Mouse (Mus musculus) frontal cortex, postnatal 36 days (tissue): Measurements from ENCODE around the gene Yy2.
A peak's percentile ranks its signal among the peaks of the same experiment; 100 is the strongest.

Experiments
- DNase-seq, 2 experiments: peaks; one replicate each; pipeline ENCODE4 v3.0.0; 2022; ENCODE audit warnings: low spot score in 2 of 2

The Yy2 gene

DNA sequence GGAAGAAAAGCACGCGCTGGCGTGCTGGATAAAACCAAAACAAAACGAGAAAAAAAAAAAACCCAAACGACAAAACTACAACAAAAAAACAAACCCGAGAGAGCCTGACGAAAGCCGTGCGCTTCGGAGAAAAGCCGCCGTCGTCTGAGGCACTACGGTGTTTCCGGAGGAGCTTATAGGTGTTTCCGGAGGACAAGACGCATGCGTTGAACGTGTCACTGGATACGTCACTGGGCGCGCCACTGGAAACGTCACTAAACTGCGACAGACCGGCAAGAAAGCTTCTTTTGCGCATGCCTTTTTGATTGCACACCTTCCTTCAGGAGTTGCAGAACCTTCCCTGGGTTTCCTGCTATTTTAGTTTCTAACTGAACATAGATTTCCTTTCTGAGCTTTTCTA is at the start of gene Yy2:
Gene Yy2 (minus strand): TSS at position 146 of the 400 bp plus-strand sequence.
- no peak for DNase-seq

DNA sequence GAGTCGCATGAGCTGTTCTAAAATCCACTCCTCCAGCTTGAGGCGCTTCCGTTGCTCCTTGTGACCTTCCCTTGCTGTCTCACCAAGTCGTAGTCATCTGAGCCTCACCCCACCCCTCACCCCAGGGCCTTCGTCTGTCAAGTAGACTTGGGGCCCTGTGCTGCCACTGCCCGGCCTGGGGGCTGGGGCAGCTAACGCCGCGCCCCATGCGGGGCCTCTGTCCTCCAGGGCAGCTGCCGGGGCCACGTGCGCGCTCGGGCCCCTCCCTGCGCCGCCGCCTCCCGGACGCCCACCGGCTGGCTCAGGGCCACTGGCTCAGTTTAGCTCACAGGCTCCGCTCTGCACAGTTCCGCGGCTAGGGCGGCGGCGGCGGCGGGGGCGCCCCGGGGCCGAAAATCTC is 44.1 kb upstream of the Yy2 start:
- peak; percentile 11 to 26 for DNase-seq

DNA sequence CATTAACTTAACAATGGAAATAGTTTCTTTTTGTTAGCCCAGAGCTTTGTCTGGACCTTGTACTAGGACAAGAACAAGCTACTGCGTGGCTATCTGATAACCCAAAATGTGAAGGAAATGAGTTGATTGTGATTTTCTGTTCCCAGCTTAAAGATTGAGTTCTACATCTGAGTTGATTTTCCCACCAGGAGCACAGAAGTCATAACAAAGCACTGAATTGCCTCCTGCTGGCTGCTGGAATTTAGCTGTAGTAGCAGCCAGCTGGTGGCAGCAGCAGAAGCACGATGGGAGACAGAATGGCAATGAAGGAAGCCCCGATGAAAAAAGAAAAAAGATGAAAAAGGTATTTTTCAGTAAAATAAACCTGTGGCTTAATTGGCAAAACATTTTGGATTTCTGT is 32.7 kb upstream of the Yy2 start:
- peak in 1 of 2 experiments; percentile 18 for DNase-seq

DNA sequence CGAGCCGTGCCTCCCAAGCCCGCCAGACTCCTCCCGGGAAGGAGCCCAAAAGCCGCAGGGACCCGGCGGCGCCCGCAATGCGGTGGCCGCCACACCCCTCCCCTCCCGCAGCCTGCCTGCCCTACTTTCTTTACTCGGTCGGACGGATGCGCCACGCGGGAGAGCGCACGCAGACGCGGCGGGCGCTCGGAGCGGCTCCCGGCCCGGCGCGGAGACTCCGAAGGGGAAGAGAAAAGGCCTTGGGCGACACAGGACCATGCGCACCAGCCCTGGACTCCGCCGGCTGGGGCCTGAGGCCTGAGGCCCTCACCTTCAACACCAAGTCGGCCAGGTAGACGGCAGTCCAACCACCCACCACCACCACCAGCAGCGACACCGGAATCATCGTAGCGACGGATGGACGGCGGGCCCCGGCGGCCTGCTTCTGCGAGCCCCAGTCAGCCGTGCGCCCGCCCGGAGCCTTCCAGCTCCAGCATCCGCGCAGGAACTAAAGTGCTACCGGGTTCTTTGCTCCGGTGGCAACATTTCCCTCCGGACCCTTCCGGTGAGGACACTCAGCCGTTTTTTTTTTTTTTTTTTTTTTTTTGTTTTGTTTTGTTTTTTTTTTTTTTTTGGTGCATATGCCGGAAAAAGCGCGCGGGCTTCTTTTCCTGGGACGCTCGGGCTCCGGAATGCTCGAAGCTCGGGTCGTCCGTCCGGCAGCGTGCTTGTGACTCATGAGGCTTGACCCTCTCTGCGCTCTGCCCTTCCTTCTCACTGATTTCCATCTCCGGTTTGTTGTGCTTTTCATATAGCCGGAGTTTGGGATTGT is 29.6 kb upstream of the Yy2 start, which contains the start of gene Mbtps2:
Gene Mbtps2 (minus strand): TSS at position 530 of the 811 bp plus-strand sequence.
- peak; percentile 47 to 51 for DNase-seq

DNA sequence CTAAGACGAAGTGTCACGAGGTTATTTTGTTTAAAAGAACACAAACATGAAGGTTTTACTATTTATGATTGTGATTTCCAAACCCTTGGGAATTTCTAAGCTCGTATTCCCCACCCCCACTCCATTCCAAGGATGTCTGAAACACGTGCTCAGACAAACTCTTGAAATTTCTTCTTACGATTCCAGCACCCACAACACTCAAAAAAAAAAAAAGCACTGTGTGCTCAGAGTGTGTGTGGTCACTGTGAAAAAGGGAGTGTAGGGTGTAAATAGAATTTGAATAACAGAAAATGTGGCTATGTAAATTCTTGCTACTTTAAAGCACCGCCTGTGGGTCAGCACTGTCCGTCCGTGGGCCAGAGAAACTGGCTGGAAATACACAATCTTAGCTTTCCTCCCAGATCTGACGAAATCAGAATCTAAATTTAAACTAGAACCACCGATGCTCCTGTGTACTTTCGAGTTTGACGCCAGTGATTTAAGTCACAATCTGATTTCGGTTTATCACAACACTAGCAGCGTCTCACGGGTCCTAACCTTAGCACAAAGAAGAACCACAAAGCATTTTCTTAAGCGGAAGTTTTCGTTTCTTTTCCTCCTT is 28.9 kb upstream of the Yy2 start:
- DNase-seq = peak in 1 of 2 experiments; percentile 9

DNA sequence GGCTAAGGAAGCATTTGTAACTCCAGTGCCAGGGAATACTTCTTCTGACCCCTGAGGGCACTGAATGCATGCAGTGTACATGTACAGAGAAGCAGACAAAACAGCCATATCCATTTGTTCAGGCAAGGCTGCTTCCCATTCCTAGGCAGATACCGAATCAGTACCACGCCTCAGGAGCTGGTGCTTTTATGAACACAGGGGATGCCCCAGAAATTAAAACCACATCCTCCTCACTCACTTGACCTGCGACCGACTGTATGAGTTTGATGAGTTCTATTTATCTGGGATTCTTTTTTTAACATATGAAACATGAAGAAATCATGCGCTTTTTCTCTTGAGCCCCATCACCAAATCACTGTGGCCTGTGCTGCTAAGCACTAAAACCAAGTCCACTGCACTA is 28.0 kb upstream of the Yy2 start:
- DNase-seq = no peak

DNA sequence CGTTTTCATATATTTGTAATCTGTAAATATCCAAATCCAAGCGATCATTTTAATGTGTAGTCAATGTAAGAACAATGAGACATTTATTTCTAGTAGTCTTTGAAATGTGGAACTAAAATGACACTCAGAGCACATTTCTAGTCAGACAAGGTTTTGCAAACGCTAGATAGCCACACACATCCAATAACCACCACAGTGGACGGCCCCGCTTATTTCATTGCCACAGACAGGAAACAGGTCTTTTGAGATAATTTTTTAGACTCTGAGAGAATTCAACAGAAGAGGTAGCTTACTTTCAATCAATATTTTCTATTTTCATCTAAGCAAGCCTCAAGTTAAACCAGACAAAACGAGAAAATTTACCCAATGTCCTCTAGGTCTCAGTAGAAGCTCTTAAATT is 27.1 kb upstream of the Yy2 start:
- no peak for DNase-seq

DNA sequence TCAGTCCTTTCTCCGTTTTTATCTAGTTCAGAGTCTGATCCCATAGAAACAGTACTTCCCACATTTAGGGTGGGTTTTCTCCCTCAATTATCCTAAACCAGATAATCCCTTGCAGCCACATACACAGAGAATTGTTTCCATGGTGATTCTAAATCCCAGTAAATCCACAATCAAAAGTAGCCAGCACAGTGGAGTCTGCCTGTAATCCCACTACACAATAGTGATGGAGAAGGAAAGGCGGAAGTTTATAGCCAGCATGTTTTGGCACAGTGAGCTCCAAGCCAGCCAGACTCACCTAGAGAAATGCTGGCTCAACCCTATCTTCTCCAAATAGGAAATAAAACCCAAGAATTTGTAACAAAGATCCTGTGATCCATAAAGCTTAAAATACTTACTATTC is 25.8 kb upstream of the Yy2 start:
- no peak for DNase-seq

DNA sequence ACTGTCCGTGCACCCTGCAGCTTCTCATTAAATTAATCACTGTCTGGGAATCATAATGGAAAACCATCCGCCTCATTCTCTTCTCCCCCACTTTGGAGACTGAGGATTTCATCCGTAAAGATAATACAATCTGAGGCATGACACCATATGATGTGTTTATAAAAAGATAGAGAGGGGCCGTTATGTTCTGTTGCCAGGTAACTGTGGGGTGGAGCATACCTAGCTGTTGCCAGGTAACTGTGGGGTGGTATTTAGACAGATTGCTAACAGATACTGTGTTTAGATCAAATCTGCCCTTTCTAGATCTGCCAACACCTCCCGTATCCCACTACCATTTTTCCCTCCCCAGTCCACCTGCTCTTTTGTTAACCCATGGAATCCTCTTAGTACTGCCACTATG is 18.2 kb upstream of the Yy2 start:
- DNase-seq = no peak

DNA sequence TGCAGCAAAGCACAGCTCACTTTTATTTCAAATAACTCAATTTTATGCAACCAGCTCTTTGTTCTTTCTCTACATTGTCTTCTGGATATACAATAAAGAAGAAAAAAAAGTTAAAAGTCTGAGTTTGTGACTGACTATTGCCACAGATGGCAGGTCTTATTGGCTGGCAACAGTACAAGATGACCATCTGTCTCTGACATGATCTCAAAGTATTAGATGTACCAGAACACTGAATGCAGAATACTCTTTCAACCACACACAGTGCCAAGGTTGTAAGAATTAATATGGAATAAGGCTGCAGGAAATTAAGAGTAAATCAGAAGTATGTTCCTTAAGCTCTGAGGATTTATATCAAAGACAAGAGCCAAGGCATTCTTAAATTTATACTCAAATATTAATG is 17.6 kb upstream of the Yy2 start:
- no peak for DNase-seq

DNA sequence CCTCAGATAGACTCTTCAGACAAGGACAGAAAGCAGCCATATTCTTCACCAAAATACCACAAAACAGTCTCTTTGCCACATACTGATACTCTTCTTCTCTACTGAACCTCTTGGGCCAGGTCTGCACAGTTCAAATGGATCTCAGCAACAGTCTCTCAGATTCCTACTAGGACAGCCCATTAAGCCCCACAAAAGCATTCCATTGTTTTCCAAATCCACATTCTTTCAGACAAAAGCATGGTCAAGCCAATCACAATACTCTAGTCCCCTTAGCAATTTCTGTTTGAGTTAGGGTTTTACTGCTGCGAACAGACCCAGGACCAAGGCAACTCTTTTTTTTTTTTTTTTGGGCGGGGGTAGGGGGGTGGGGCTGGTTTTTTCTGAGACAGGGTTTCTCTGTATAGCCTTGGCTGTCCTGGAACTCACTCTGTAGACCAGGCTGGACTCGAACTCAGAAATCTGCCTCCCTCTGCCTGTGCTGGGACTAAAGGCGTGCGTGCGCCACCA is 10.4 kb upstream of the Yy2 start:
- no peak for DNase-seq

DNA sequence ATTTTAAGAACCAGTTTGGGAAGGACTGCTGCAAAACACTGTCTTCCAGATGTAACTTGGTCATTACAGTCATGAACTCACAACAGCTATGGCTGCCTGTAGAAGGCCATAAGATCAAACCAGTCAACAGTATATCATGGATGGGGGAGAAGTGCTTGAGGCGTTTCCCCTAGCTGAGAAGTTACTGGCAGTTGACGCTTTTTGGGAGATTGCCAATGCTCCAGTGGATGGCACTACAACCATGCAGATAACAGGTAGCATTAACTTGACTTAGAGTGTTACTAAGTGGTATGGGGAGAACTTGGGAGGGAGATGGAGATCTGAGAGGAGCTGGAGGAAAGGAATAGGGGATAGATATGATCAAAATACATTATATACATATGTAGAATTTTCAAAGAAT is 5.9 kb upstream of the Yy2 start:
- no peak for DNase-seq

DNA sequence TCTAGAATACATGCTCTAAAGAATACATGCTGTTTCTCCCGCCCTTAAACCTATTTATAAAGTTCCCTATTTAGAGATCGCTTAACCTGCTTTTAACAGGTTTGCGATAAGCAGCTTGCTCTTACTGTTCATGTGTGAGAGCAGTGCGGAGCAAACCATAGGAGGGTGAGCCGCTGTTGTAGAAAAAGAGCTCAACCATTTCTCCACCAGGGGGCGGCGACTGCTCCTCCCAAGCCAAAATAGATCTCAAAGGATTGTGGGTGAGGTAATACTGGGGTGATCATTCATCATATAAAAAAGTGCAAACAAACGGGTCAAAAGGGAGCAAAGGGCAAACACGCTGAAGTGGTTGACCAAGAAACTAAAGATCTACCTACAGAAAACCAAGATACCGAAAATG is 5.0 kb downstream of the Yy2 start:
- DNase-seq = no peak

DNA sequence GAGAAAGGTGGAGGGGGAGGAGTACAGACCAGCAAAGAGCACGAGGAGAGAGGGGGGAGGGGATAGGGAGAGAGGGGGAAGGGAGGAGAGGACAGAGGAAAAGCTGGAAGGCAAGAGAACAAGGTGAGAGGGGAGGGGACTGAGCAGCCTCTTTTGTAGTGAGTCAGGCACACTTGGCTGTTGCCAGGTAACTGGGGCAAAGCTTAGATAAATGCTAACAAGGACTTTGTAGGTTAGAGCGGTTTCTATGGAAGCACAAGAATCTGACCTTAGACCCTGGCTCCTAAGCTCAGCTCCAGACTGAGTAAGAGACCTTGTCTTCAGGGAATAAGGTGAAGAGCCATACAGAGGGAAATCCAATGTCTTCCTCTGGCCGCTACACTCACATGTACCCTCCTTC is 21.7 kb downstream of the Yy2 start:
- no peak for DNase-seq
